Mouse (Mus musculus) gonadal fat pad, adult 2 months (tissue): ENCODE data around the gene Mki67. TPM values are rescaled to one million over a fixed set of nuclear protein-coding genes. Genes with fewer than 3 reads are reported as not detected.
"Not testable (repeated sequence)": the region's sequence is repeated elsewhere in the genome, so short reads cannot be mapped to it uniquely, and the experiment has no call there.

Source experiments
- DNase-seq: peaks from one replicate; pipeline ENCODE4 v3.0.0-alpha.2; 2012; ENCODE audit warnings: low read depth
- polyA plus RNA-seq: library from polyadenylated mRNA; depleted of rRNA; stranded (reverse); fragments of >200 nt; gene quantifications from 2 replicates; pipeline ENCODE4 v1.2.3, GENCODE M21; 2012

The Mki67 gene
- polyA plus RNA-seq, 1 experiment, result 0.65 TPM

GRCm38 (mm10) chr7:135716968-135717557 lies 902 bp upstream of the Mki67 start:
- no peak for DNase-seq

- no peak for DNase-seq
Measured at GRCm38 (mm10) chr7:135716445-135716877, 300 bp upstream of the Mki67 start.

GRCm38 (mm10) chr7:135715166-135715565 lies 995 bp downstream of the Mki67 start:
- DNase-seq, result no peak

- no peak for DNase-seq
Measured at GRCm38 (mm10) chr7:135713326-135713725, 2.8 kb downstream of the Mki67 start.

- DNase-seq, result no peak
Measured at GRCm38 (mm10) chr7:135712534-135712933, 3.6 kb downstream of the Mki67 start.

- no peak for DNase-seq
Measured at GRCm38 (mm10) chr7:135710702-135711101, 5.5 kb downstream of the Mki67 start.

GRCm38 (mm10) chr7:135705753-135706152 lies 10.4 kb downstream of the Mki67 start:
- no peak for DNase-seq

- DNase-seq, result no peak
Measured at GRCm38 (mm10) chr7:135705083-135705482, 11.1 kb downstream of the Mki67 start.

- no peak for DNase-seq
Measured at GRCm38 (mm10) chr7:135704251-135704650, 11.9 kb downstream of the Mki67 start.

GRCm38 (mm10) chr7:135703600-135704148 lies 12.5 kb downstream of the Mki67 start:
- no peak for DNase-seq

GRCm38 (mm10) chr7:135699351-135699750 lies 16.8 kb downstream of the Mki67 start:
- not testable (repeated sequence) for DNase-seq

GRCm38 (mm10) chr7:135698362-135698761 lies 17.8 kb downstream of the Mki67 start:
- DNase-seq, result no peak

- DNase-seq, result not testable (repeated sequence)
Measured at GRCm38 (mm10) chr7:135697021-135697740, 19.0 kb downstream of the Mki67 start.

GRCm38 (mm10) chr7:135696127-135696526 lies 20.0 kb downstream of the Mki67 start:
- DNase-seq, result no peak

- no peak for DNase-seq
Measured at GRCm38 (mm10) chr7:135694796-135695195, 21.4 kb downstream of the Mki67 start.

GRCm38 (mm10) chr7:135694130-135694529 lies 22.0 kb downstream of the Mki67 start:
- no peak for DNase-seq

- no peak for DNase-seq
Measured at GRCm38 (mm10) chr7:135691941-135692340, 24.2 kb downstream of the Mki67 start.

GRCm38 (mm10) chr7:135689396-135689795 lies 26.8 kb downstream of the Mki67 start:
- DNase-seq, result no peak

- DNase-seq, result no peak
Measured at GRCm38 (mm10) chr7:135684938-135685337, 31.2 kb downstream of the Mki67 start.

GRCm38 (mm10) chr7:135684098-135684497 lies 32.1 kb downstream of the Mki67 start:
- not testable (repeated sequence) for DNase-seq

- DNase-seq, result no peak
Measured at GRCm38 (mm10) chr7:135680334-135680733, 35.8 kb downstream of the Mki67 start.

GRCm38 (mm10) chr7:135676722-135677121 lies 39.4 kb downstream of the Mki67 start:
- DNase-seq, result no peak

GRCm38 (mm10) chr7:135673576-135673975 lies 42.6 kb downstream of the Mki67 start:
- DNase-seq, result no peak
